Mouse (Mus musculus) neural tube, embryonic 11.5 days (tissue): ENCODE measurements around the gene Xkr8. TPM values are rescaled to one million over a fixed set of nuclear protein-coding genes. Genes with fewer than 3 reads are reported as not detected.

Experiments
- ATAC-seq: fragments of 200-750 bp; cut with Nextera tagmentation; 2 replicates; pipeline ENCODE4 v1.8.0; 2017; ENCODE audit warnings: moderate number of reproducible peaks, mild to moderate bottlenecking, moderate TSS enrichment, moderate library complexity; ENCODE audit not compliant: insufficient read depth, low FRiP score, low TSS enrichment
- DNase-seq: peaks from one replicate; pipeline ENCODE4 v3.0.0-alpha.2; 2015; ENCODE audit warnings: low spot score
- H3K27ac ChIP-seq: fragments of 300-500 bp; sonication (generic); 2 replicates; pipeline ENCODE4 v1.5.1; 2014; ENCODE audit warnings: low read depth, mild to moderate bottlenecking, low read length
- H3K27me3 ChIP-seq: fragments of 300-500 bp; sonication (generic); 2 replicates; pipeline ENCODE4 v1.6.1; 2014; ENCODE audit warnings: mild to moderate bottlenecking, low read length, mixed read lengths; ENCODE audit not compliant: control insufficient read depth, insufficient read depth
- H3K36me3 ChIP-seq: fragments of 300-500 bp; sonication (generic); 2 replicates; pipeline ENCODE4 v1.6.1; 2014; ENCODE audit warnings: mild to moderate bottlenecking, low read length, moderate library complexity, mixed read lengths; ENCODE audit not compliant: control insufficient read depth, insufficient read depth
- H3K4me1 ChIP-seq: fragments of 300-500 bp; sonication (generic); 2 replicates; pipeline ENCODE4 v1.6.1; 2014; ENCODE audit warnings: low read length, mixed read lengths; ENCODE audit not compliant: control insufficient read depth, insufficient read depth
- H3K4me2 ChIP-seq: fragments of 300-500 bp; sonication (generic); 2 replicates; pipeline ENCODE4 v1.6.1; 2014; ENCODE audit warnings: low read depth, mild to moderate bottlenecking, moderate library complexity
- H3K4me3 ChIP-seq: fragments of 300-500 bp; sonication (generic); 2 replicates; pipeline ENCODE4 v1.5.1; 2014; ENCODE audit warnings: low read depth, low read length
- H3K9ac ChIP-seq: fragments of 300-500 bp; sonication (generic); 2 replicates; pipeline ENCODE4 v1.6.1; 2014; ENCODE audit warnings: mild to moderate bottlenecking, low read length
- H3K9me3 ChIP-seq: fragments of 300-500 bp; sonication (generic); 2 replicates; pipeline ENCODE4 v1.6.1; 2016; ENCODE audit warnings: low read length; ENCODE audit not compliant: control insufficient read depth
- WGBS: fragments of 180-500 bp; shearing (Covaris S2); extraction: QIAGEN DNeasy Blood & Tissue Kit; methylation state at CpG from one replicate; pipeline ENCODE4 v1.1.7; 2014; 5-methylcytosine and 5-hydroxymethylcytosine counted together
- polyA plus RNA-seq: library from polyadenylated mRNA; unstranded; fragments of >200 nt; fragmentation: Nextera tagmentation; extraction: Ambion mirVana; gene quantifications from 2 replicates; pipeline ENCODE4 v1.2.1, GENCODE M21; 2014

Xkr8 gene
- polyA plus RNA-seq, 1 experiment from 2014 or later: 4.2 TPM

DNA sequence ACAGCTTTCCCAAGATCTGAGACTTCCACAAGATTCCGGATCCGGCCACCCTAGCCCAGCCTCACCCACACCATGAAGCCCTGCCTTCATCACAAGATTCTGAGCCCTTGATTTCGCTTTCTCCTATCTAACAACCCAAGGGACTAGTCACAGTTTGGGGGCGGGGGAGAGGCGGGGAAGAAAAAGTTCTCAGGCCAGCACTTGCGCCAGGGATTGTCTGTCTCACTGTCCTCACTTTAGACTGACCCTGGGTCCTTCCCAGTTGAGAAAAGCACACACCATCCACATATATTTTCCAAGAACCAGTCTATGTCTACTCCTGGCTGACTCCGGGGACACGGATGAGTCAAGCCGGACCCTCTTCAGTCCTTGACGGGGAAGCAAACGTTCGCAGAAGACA, 730 bp downstream of the Xkr8 start:
- Histone ChIP-seq H3K27ac (no peak overlapping the region), H3K9me3 (no peaks in the 10 kb centered on the region), H3K4me2 (peak overlapping the region; percentile 91), H3K9ac (no peak overlapping the region), H3K27me3 (no peaks in the 10 kb centered on the region), H3K4me3 (peak overlapping the region; percentile 49), H3K36me3 (0 out of 2 replicates have a peak, but pooled peaks cover 2% of the 10 kb centered on the region), H3K4me1 (no peaks in the 10 kb centered on the region)
- WGBS: 49% methylated on average over 12 of the region's 12 CpGs
- no peak for DNase-seq
- no peak for ATAC-seq

DNA sequence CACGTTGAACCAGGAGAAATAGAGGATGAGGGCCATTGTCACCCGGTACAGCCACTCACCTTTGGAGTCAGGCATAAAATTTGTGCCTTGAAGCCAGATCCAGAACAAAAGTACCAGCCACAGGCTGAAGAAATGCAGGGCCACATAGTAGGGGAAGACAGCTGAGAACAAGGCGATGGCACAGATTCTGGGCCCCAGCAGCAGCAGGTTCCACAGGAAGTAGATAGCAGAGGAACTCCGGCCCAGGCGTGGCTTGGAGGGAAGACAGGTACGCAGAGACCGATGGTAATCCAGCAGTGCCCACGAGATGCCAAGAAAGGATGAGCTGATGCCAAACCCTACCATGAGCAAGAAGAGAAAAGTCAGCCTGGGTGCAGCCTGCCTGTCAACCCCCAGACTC, 4.1 kb downstream of the Xkr8 start:
- no peaks in the 10 kb centered on the region for H3K9me3 ChIP-seq
- ATAC-seq (no peak), DNase-seq (no peak)
- H3K36me3 ChIP-seq: 0 out of 2 replicates have a peak, but pooled peaks cover 2% of the 10 kb centered on the region
- no peaks in the 10 kb centered on the region for H3K4me1 ChIP-seq
- H3K4me3 ChIP-seq: no peak overlapping the region
- no peak overlapping the region for H3K27ac ChIP-seq
- no peak overlapping the region for H3K9ac ChIP-seq
- no peaks in the 10 kb centered on the region for H3K27me3 ChIP-seq
- 91% methylated on average over 8 of the region's 8 CpGs for WGBS
- H3K4me2 ChIP-seq: no peak overlapping the region

DNA sequence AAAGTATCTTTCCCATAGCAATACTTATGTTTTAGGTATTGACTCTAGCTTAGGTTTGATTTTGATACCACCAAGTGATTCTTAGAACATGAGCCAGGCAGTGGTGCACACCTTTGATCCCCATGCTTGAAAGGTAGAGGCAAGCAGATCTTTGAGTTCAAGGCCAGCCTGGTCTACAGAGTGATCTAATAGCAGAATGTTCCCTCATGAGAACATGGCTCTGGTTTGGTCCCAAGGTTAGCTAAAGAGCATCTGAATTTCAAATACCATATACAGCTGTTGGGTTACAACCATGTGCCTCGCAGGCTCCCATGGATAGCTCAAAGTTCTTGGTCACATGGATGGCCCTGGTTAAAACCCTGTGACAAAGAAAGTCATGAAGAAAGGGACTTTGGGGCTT, 14.1 kb downstream of the Xkr8 start:
- no peak overlapping the region for H3K4me3 ChIP-seq
- no peaks in the 10 kb centered on the region for H3K9me3 ChIP-seq
- 95% methylated on average over 1 of the region's 1 CpGs for WGBS
- no peak overlapping the region for H3K27ac ChIP-seq
- H3K9ac ChIP-seq: no peak overlapping the region
- H3K27me3 ChIP-seq: no peaks in the 10 kb centered on the region
- H3K4me1 ChIP-seq: no peaks in the 10 kb centered on the region
- H3K36me3 ChIP-seq: peaks cover 16% of the 10 kb centered on the region
- no peak for ATAC-seq
- no peak overlapping the region for H3K4me2 ChIP-seq
- no peak for DNase-seq

DNA sequence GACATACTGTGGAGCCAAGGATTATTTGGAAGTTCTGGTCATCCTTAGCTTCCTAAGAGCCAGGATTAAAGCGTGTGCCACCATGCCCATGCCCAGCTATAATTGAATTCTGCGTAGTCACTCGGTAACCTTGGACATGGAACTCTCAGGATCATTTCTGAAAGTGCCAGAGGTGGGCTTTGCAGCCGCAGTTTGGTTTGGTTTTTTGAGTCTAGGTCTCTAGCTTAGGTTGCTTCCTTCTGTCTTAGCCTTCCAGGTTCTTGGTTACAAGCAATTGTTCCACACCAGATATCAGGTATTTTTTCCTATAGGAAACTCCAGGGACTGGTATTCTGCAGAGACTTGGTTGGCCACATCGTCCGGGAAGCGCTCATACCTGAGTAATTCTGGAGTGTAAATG, 19.2 kb downstream of the Xkr8 start:
- H3K9ac ChIP-seq: no peak overlapping the region
- H3K4me3 ChIP-seq: no peak overlapping the region
- H3K4me2 ChIP-seq: no peak overlapping the region
- no peak overlapping the region for H3K27ac ChIP-seq
- H3K4me1 ChIP-seq: no peaks in the 10 kb centered on the region
- WGBS: 96% methylated on average over 7 of the region's 7 CpGs
- H3K36me3 ChIP-seq: peaks cover 11% of the 10 kb centered on the region
- no peak for DNase-seq
- ATAC-seq: no peak
- no peaks in the 10 kb centered on the region for H3K9me3 ChIP-seq
- H3K27me3 ChIP-seq: no peaks in the 10 kb centered on the region

DNA sequence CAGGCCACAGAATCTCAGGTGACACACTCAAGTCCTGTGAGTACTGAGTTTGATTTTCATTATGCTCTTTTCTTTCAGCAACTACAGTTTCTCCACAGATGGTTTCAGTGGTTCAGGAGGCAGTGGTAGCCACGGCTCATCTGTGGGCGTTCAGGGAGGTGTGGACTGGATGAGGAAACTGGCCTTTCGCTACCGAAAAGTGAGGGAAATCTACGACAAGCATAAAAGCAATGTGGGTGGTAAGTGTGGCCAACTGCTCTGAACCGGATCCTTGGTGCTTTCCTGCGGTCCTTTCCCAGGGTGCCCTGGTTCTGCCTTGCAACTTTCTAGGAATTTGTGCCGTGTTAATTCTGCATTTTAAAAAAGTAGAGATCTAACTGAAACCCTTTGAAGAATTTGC, 25.5 kb downstream of the Xkr8 start:
- no peaks in the 10 kb centered on the region for H3K27me3 ChIP-seq
- H3K9ac ChIP-seq: no peak overlapping the region
- no peak overlapping the region for H3K27ac ChIP-seq
- no peaks in the 10 kb centered on the region for H3K9me3 ChIP-seq
- peaks cover 17% of the 10 kb centered on the region for H3K36me3 ChIP-seq
- no peaks in the 10 kb centered on the region for H3K4me1 ChIP-seq
- no peak for DNase-seq
- ATAC-seq: no peak
- H3K4me2 ChIP-seq: no peak overlapping the region
- WGBS: 96% methylated on average over 8 of the region's 8 CpGs
- no peak overlapping the region for H3K4me3 ChIP-seq

DNA sequence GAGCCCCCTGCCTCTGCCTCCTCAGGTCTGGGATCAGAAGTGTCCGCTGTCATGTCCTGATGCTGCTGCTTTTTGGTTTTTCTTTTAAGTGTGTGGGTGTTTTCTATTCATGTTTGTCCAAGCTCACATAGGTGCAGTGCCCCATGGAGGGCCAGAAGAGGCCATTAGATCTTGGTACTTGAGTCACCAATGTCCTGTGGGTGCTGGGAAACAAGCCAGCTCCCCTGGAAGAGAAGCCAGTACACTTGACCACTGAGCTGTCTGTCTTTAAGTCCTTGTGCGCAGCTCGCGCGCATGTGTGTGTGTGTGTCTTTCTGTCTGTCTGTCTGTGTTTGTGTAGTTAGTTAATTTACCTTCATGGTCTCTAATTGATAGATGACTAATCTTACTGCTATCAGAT, 30.3 kb downstream of the Xkr8 start:
- Histone ChIP-seq H3K9ac (no peak overlapping the region), H3K4me1 (no peaks in the 10 kb centered on the region), H3K36me3 (peaks cover 8% of the 10 kb centered on the region), H3K4me3 (no peak overlapping the region), H3K27me3 (no peaks in the 10 kb centered on the region), H3K4me2 (no peak overlapping the region), H3K9me3 (no peaks in the 10 kb centered on the region), H3K27ac (no peak overlapping the region)
- ATAC-seq (no peak), DNase-seq (no peak)
- WGBS: 95% methylated on average over 5 of the region's 5 CpGs

DNA sequence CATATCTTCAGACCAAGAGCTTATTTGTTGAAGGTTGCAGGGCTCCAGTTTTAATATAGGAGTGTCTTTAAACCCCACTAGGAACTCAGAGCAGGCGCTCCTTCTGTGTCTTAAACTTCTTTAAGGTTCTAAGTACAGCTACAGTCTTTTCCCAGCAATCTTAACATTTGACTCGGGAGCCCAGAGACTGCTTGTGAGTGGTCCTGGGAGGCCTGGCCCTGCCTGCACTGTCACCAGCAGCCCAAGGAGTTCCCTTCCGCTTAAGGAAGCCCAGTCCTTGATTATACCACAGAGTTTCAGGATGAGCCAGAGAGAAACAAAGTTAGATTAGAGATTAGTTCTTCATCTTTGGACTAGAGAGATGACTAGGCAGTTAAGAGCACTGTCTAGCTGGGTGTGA, 39.0 kb downstream of the Xkr8 start:
- WGBS: 91% methylated on average over 3 of the region's 3 CpGs
- DNase-seq: no peak
- Histone ChIP-seq H3K36me3 (peaks cover 11% of the 10 kb centered on the region), H3K27ac (no peak overlapping the region), H3K9me3 (no peaks in the 10 kb centered on the region), H3K4me3 (no peak overlapping the region), H3K4me2 (no peak overlapping the region), H3K4me1 (no peaks in the 10 kb centered on the region), H3K9ac (no peak overlapping the region), H3K27me3 (no peaks in the 10 kb centered on the region)
- no peak for ATAC-seq

DNA sequence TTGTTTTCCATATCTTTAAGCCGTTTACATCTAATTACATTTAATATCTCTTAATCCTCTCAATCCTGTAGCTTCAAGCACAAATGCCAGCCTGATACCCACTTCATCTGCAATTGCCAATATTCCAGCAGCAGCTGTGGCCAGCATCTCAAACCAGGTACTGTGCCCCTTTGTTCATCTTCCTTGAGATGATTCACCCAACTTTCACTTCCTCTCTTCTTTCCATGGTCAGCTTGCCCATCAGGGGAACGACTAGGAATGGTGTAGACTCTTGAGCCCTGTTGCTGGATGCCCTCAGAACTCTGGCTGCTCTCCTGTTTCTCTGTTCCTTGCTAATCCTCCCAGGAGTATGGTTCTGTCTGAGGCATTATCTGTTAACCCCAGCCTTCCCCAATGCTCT, 42.7 kb downstream of the Xkr8 start:
- Histone ChIP-seq H3K4me3 (no peak overlapping the region), H3K4me1 (no peaks in the 10 kb centered on the region), H3K27ac (no peak overlapping the region), H3K36me3 (peaks cover 9% of the 10 kb centered on the region), H3K9me3 (no peaks in the 10 kb centered on the region), H3K4me2 (no peak overlapping the region), H3K9ac (no peak overlapping the region), H3K27me3 (no peaks in the 10 kb centered on the region)
- WGBS: 86% methylated on average over 2 of the region's 2 CpGs
- DNase-seq (no peak), ATAC-seq (no peak)

DNA sequence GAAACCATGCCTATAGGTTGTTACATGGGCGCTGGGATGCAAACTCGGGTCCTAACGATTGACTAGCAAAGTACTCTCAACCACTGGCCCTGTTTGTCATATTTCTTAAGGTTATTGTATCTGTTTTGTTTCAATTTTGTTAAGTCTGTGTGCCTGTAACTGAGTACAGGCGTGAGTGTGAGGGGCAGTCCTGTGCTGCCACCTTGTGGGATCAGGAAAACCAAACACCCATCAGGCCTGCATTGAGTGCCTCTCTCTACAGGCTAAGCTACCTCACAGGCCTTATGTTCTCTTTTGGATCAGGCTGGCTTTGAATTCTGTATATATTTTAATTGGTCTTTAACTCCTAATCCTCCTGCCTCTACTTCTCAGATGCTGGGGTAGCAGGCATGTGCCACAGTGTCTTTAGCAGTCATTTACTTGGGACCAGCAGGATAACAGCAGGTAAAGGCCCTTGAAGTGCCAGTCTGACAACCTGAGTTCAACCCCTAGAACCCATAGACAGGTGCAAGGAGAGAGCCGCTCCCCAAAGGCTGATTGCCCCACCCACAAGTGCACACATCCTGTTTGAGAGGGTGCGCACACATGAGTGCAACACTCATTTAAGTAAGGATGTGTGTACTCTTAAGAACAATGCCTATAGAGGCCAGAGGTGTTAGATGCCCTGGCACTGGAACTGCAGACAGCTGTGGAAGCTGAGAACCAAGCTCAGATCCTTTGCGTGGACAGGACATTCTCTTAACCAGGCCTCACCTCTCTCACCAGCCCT, 55.4 kb downstream of the Xkr8 start:
- ATAC-seq (no peak), DNase-seq (no peak)
- no peak overlapping the region for H3K27ac ChIP-seq
- H3K9me3 ChIP-seq: no peaks in the 10 kb centered on the region
- H3K27me3 ChIP-seq: no peaks in the 10 kb centered on the region
- H3K4me1 ChIP-seq: no peaks in the 10 kb centered on the region
- no peak overlapping the region for H3K4me2 ChIP-seq
- no peak overlapping the region for H3K9ac ChIP-seq
- 88% methylated on average over 7 of the region's 7 CpGs for WGBS
- H3K4me3 ChIP-seq: no peak overlapping the region
- H3K36me3 ChIP-seq: peaks cover 7% of the 10 kb centered on the region
